Mouse (Mus musculus) liver, adult (tissue): ENCODE results near the gene Olfr1297.

ENCODE experiments used
- GATA4 ChIP-seq: IDR thresholded peaks from 2 replicates; pipeline ENCODE4 v1.6.1; 2014; ENCODE audit warnings: mild to moderate bottlenecking, low read length; ENCODE audit not compliant: insufficient replicate concordance

Gene Olfr1297

DNA sequence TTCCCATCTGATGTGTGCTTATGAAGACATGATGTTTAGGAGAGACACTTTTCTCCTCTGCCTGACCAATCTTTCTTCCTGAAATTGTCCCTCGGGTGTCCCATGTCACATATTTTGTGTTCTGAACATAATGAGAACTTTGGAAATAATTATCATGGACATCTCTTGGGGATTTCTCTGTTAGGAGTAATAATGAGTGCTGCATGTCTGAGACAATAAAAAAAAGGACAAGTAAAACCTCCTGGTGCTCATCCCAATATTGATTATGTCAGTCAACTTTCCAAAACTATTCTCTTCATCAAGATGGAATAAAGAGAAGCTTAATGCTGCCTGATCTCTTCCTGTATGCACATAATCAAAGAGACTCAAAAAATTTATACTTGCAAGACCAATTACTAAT, at the start of gene Olfr1297:
Olfr1297 (minus strand) TSS at position 101 of the 400 bp plus-strand sequence.
- TF ChIP-seq GATA4: no peak

DNA sequence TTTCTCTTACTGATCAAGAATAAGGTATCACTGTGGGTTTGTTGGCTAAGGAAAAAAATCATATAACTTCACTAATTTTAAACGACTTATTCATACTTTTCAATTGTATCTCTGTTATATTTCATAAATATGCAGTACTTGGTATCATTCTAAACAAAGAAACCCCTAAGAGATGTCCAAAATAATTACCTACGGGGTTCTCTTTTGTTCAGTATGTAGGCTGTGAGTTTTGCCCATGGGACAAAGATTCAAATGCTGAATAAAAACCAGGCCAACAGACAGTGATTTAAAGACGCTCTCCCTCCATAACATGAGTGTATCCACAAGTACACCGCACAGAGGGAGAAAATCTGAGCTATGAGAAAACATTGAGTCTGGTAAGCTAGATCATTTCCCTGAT, 34.8 kb upstream of the Olfr1297 start, which contains the start of gene Olfr1299:
Olfr1299 (plus strand) TSS at position 301 of the 400 bp plus-strand sequence.
- no peak for TF ChIP-seq GATA4

DNA sequence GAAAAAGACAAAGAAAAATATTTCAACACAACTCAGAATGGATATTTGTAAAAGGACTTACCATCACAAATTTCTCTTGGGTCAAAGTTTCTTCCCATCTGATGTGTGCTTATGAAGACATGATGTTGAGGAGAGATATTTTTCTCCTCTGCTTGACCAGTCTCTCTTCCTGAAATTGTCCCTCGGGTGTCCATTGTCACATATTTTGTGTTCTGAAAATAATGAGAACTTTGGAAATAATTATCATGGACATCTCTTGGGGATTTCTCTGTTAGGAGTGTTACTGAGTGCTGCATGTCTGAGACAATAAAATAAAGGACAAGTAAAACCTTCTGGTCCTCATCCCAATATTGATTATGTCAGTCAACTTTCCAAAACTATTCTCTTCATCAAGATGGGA, 22.8 kb upstream of the Olfr1297 start, which contains the start of gene Olfr1298:
Olfr1298 (minus strand) TSS at position 101 of the 400 bp plus-strand sequence.
- no peak for TF ChIP-seq GATA4

DNA sequence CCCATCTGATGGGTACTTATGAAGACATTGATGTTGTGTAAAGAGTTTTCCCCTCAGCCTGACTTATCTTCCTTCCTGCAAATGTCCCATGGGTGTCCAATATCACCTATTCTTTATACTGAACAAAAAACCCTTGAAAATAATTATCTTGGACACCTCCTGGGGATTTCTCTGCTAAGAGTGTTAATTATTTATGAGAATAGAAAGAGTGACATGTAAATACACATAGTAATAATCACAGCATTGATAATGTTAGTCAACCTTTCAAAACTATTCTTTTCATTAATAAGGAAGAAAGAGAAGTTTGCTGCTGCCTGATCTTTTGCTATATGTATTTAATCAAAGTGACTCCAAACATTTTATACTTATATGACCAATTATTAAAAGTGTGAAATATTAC, 56.7 kb downstream of the Olfr1297 start, which contains the start of gene Olfr1295:
Olfr1295 (minus strand) TSS at position 101 of the 400 bp plus-strand sequence.
- no peak for TF ChIP-seq GATA4
